14 mouse cellular contexts compared by ENCODE assay signal in genomic region chr16:37583306-37583705, GRCm38 (mm10). TPM values are rescaled to one million over a fixed set of nuclear protein-coding genes. Genes with fewer than 3 reads are reported as not detected.
DNase-seq lines count a peak whose midpoint lies in the region; ATAC-seq and TF ChIP-seq lines count a peak whose summit lies in the region.
"Had no signal": no experiment of that assay in that cellular context is flagged by ENCODE, and none has a peak within 500 bp of the region (broad histone marks: within the 10 kb centered on the region; RNA-seq: fewer than 3 reads in every experiment).

No protein-coding gene starts in this region.

- TF ChIP-seq EP300 in liver, postnatal 0 days (IDR thresholded peaks at IDR 0.05; ENCODE audit: low read depth): no peak

- H3K4me3 ChIP-seq in hindbrain, embryonic 10.5 days: no peak overlapping the region
- no peak overlapping the region for H3K4me3 ChIP-seq in hindbrain, postnatal 0 days (ENCODE audit: low read length)
- no peak overlapping the region for H3K4me3 ChIP-seq in embryonic facial prominence, embryonic 10.5 days
- no peak overlapping the region for H3K4me3 ChIP-seq in hindbrain, embryonic 12.5 days
- H3K4me3 ChIP-seq in liver, postnatal 0 days (ENCODE audit: low read depth, low read length): no peak overlapping the region
- H3K4me3 ChIP-seq: myocyte had no signal

- 70% methylated on average over 3 of the region's 3 CpGs for WGBS in hindbrain, embryonic 10.5 days
- 82% methylated on average over 3 of the region's 3 CpGs for whole genome bisulfite sequencing in hindbrain, postnatal 0 days
- 76% methylated on average over 3 of the region's 3 CpGs for WGBS in embryonic facial prominence, embryonic 10.5 days
- WGBS in hindbrain, embryonic 12.5 days: 72% methylated on average over 3 of the region's 3 CpGs
- WGBS in liver, postnatal 0 days (ENCODE audit: insufficient replicate concordance): 71% methylated on average over 3 of the region's 3 CpGs

- no peaks in the 10 kb centered on the region for H3K9me3 ChIP-seq in hindbrain, embryonic 10.5 days
- no peaks in the 10 kb centered on the region for H3K9me3 ChIP-seq in hindbrain, postnatal 0 days (ENCODE audit: low read length)
- no peaks in the 10 kb centered on the region for H3K9me3 ChIP-seq in embryonic facial prominence, embryonic 10.5 days
- H3K9me3 ChIP-seq in hindbrain, embryonic 12.5 days (replicated peaks): no peaks in the 10 kb centered on the region
- no peaks in the 10 kb centered on the region for H3K9me3 ChIP-seq in liver, postnatal 0 days (ENCODE audit: low read length)
- H3K9me3 ChIP-seq: limb, embryonic 13.5 days had no signal

- DNase-seq in hindbrain, embryonic 10.5 days (ENCODE audit: low spot score): no peak
- DNase-seq in hindbrain, postnatal 0 days (ENCODE audit: low spot score): no peak
- no peak for DNase-seq in embryonic facial prominence, embryonic 10.5 days (ENCODE audit: low spot score)
- no peak for DNase-seq in liver, postnatal 0 days
- DNase-seq in adrenal gland, adult 2 months: no peak
- DNase-seq in cerebellum, adult 18-20 months: no peak
- no peak for DNase-seq in lung, adult 18-20 months
- DNase-seq: cerebellum, adult 8-10 months; lung, postnatal 36 days had no signal

- H3K27ac ChIP-seq in hindbrain, embryonic 10.5 days: peak overlapping the region; percentile 91
- H3K27ac ChIP-seq in hindbrain, postnatal 0 days: no peak overlapping the region
- 0 out of 2 replicates have a peak overlapping the region, but pooled peaks have one; percentile 21 for H3K27ac ChIP-seq in embryonic facial prominence, embryonic 10.5 days (replicated peaks)
- H3K27ac ChIP-seq in hindbrain, embryonic 12.5 days: peak overlapping the region; percentile 90
- peak overlapping the region; percentile 94 for H3K27ac ChIP-seq in liver, postnatal 0 days (ENCODE audit: low read depth)
- H3K27ac ChIP-seq: limb, embryonic 13.5 days had no signal

- H3K9ac ChIP-seq in hindbrain, postnatal 0 days (replicated peaks; ENCODE audit: low read length): no peak overlapping the region
- H3K9ac ChIP-seq in hindbrain, embryonic 12.5 days: no peak overlapping the region
- H3K9ac ChIP-seq in liver, postnatal 0 days (replicated peaks): peak overlapping the region; percentile 10; the same call in 1 of the 2 replicates
- H3K9ac ChIP-seq: limb, embryonic 13.5 days had no signal

- TF ChIP-seq CTCF in hindbrain, postnatal 0 days (IDR thresholded peaks at IDR 0.05; ENCODE audit: low read depth): no peak
- no peak for TF ChIP-seq CTCF in liver, postnatal 0 days (IDR thresholded peaks at IDR 0.05; ENCODE audit: low read depth)

- no peak overlapping the region for H3K4me2 ChIP-seq in hindbrain, postnatal 0 days (ENCODE audit: low read depth, low read length)
- H3K4me2 ChIP-seq in hindbrain, embryonic 12.5 days (replicated peaks): no peak overlapping the region
- H3K4me2 ChIP-seq in liver, postnatal 0 days (ENCODE audit: low read depth, low read length): peak overlapping the region; percentile 66

- no peaks in the 10 kb centered on the region for H3K36me3 ChIP-seq in hindbrain, embryonic 10.5 days
- no peaks in the 10 kb centered on the region for H3K36me3 ChIP-seq in hindbrain, postnatal 0 days (ENCODE audit: insufficient read depth, low read length)
- H3K36me3 ChIP-seq in embryonic facial prominence, embryonic 10.5 days (replicated peaks): no peaks in the 10 kb centered on the region
- no peaks in the 10 kb centered on the region for H3K36me3 ChIP-seq in hindbrain, embryonic 12.5 days
- H3K36me3 ChIP-seq in liver, postnatal 0 days (replicated peaks; ENCODE audit: insufficient read depth, low read length): no peaks in the 10 kb centered on the region; the same call in 1 of the 2 replicates
- H3K36me3 ChIP-seq: limb, embryonic 13.5 days had no signal

- H3K4me1 ChIP-seq in hindbrain, embryonic 10.5 days (replicated peaks): peaks cover 49% of the 10 kb centered on the region
- peaks cover 6% of the 10 kb centered on the region for H3K4me1 ChIP-seq in hindbrain, postnatal 0 days (ENCODE audit: insufficient read depth, low read length)
- peaks cover 38% of the 10 kb centered on the region for H3K4me1 ChIP-seq in embryonic facial prominence, embryonic 10.5 days
- H3K4me1 ChIP-seq in hindbrain, embryonic 12.5 days: peaks cover 29% of the 10 kb centered on the region
- peaks cover 3% of the 10 kb centered on the region for H3K4me1 ChIP-seq in liver, postnatal 0 days (ENCODE audit: insufficient read depth)

- no peak for ATAC-seq in hindbrain, postnatal 0 days
- ATAC-seq in hindbrain, embryonic 12.5 days (ENCODE audit: low FRiP score): no peak
- no peak for ATAC-seq in liver, postnatal 0 days

- H3K27me3 ChIP-seq in hindbrain, embryonic 10.5 days (ENCODE audit: insufficient read depth, poor library complexity, severe bottlenecking): no peaks in the 10 kb centered on the region
- no peaks in the 10 kb centered on the region for H3K27me3 ChIP-seq in hindbrain, postnatal 0 days (ENCODE audit: insufficient read depth, low read length)
- H3K27me3 ChIP-seq in embryonic facial prominence, embryonic 10.5 days (replicated peaks; ENCODE audit: low read depth, poor library complexity, severe bottlenecking): peaks cover 17% of the 10 kb centered on the region
- no peaks in the 10 kb centered on the region for H3K27me3 ChIP-seq in hindbrain, embryonic 12.5 days
- no peaks in the 10 kb centered on the region for H3K27me3 ChIP-seq in liver, postnatal 0 days (ENCODE audit: insufficient read depth, low read length)
- H3K27me3 ChIP-seq: limb, embryonic 13.5 days had no signal

RNA-seq across cellular contexts. Expression of gene Hgd, which starts 3.4 kb away (rescaled TPM):
- 0.12 TPM in 1 of 2 replicates, not detected in the other for polyA plus RNA-seq in hindbrain, embryonic 10.5 days (2016; fragmentation: Nextera tagmentation; extraction: Ambion mirVana)
- total RNA-seq in hindbrain, postnatal 0 days (2014; rRNA removed): 7.3 TPM in 1 of 2 replicates, not detected in the other
- 0.11 and 0.26 TPM in 2 replicates for polyA plus RNA-seq in hindbrain, postnatal 0 days (2015; fragmentation: Nextera tagmentation; extraction: Ambion mirVana)
- 0.09 and 0.16 TPM in 2 replicates for polyA plus RNA-seq in embryonic facial prominence, embryonic 10.5 days (2016; fragmentation: Nextera tagmentation; extraction: Ambion mirVana)
- polyA plus RNA-seq in hindbrain, embryonic 12.5 days (2016; fragmentation: Nextera tagmentation; extraction: Ambion mirVana): 0.25 TPM in 1 of 2 replicates, not detected in the other
- 131 and 153 TPM in 2 replicates for polyA plus RNA-seq in liver, postnatal 0 days (2015; fragmentation: Nextera tagmentation; extraction: Ambion mirVana)
- total RNA-seq in adrenal gland, adult 2 months (2021): 1 to 10 TPM in 1 of 2 experiments, under 1 TPM in 1; 0.28 to 1.6 TPM
- polyA plus RNA-seq in adrenal gland, adult 2 months (2012; rRNA removed): not detected in 2 replicates
- total RNA-seq: layer of hippocampus, postnatal 25 days had no signal
- polyA plus RNA-seq: embryonic facial prominence, embryonic 11.5 days had no signal

RNA-seq across cellular contexts. Expression of gene Rabl3, which starts 43.6 kb away (rescaled TPM):
- 38.3 and 40.5 TPM in 2 replicates for polyA plus RNA-seq in hindbrain, embryonic 10.5 days (2016; fragmentation: Nextera tagmentation; extraction: Ambion mirVana)
- 6.8 and 17.9 TPM in 2 replicates for total RNA-seq in hindbrain, postnatal 0 days (2014; rRNA removed)
- polyA plus RNA-seq in hindbrain, postnatal 0 days (2015; fragmentation: Nextera tagmentation; extraction: Ambion mirVana): 13.1 and 13.8 TPM in 2 replicates
- 34.5 and 36.2 TPM in 2 replicates for polyA plus RNA-seq in embryonic facial prominence, embryonic 10.5 days (2016; fragmentation: Nextera tagmentation; extraction: Ambion mirVana)
- 30.2 and 32.5 TPM in 2 replicates for polyA plus RNA-seq in hindbrain, embryonic 12.5 days (2016; fragmentation: Nextera tagmentation; extraction: Ambion mirVana)
- 14.2 and 14.9 TPM in 2 replicates for polyA plus RNA-seq in liver, postnatal 0 days (2015; fragmentation: Nextera tagmentation; extraction: Ambion mirVana)
- total RNA-seq in adrenal gland, adult 2 months (2021): 10 to 100 TPM in 1 of 2 experiments, 1 to 10 TPM in 1; 7.6 to 10.3 TPM
- polyA plus RNA-seq in adrenal gland, adult 2 months (2012; rRNA removed): 0.27 and 0.55 TPM in 2 replicates

RNA-seq across cellular contexts. Expression of gene Gtf2e1, which starts 43.7 kb away (rescaled TPM):
- 47.5 and 49.5 TPM in 2 replicates for polyA plus RNA-seq in hindbrain, embryonic 10.5 days (2016; fragmentation: Nextera tagmentation; extraction: Ambion mirVana)
- total RNA-seq in hindbrain, postnatal 0 days (2014; rRNA removed): 18.9 and 21.7 TPM in 2 replicates
- polyA plus RNA-seq in hindbrain, postnatal 0 days (2015; fragmentation: Nextera tagmentation; extraction: Ambion mirVana): 21.4 and 21.6 TPM in 2 replicates
- polyA plus RNA-seq in embryonic facial prominence, embryonic 10.5 days (2016; fragmentation: Nextera tagmentation; extraction: Ambion mirVana): 44.9 and 49.6 TPM in 2 replicates
- 43.3 and 45.1 TPM in 2 replicates for polyA plus RNA-seq in hindbrain, embryonic 12.5 days (2016; fragmentation: Nextera tagmentation; extraction: Ambion mirVana)
- 5.8 and 5.9 TPM in 2 replicates for polyA plus RNA-seq in liver, postnatal 0 days (2015; fragmentation: Nextera tagmentation; extraction: Ambion mirVana)
- 10 to 100 TPM; 15.0 to 16.1 TPM for total RNA-seq in adrenal gland, adult 2 months (2021)
- polyA plus RNA-seq in adrenal gland, adult 2 months (2012; rRNA removed): 1.9 and 3.5 TPM in 2 replicates

Comparison
In these comparisons a context has a peak if more than half of its experiments do, and no peak if none do; other contexts are left out.
1. RNA of gene Hgd, which starts 3.4 kb away (polyA plus RNA-seq): 131 to 153 TPM in liver, postnatal 0 days; 0.11 to 0.26 TPM in hindbrain, postnatal 0 days, 0.09 to 0.16 TPM in embryonic facial prominence, embryonic 10.5 days, 0.12 TPM in hindbrain, embryonic 10.5 days, 0.25 TPM in hindbrain, embryonic 12.5 days and not detected in adrenal gland, adult 2 months; every median in the first group is over 100 times any median in the second.